Mouse (Mus musculus): ENCODE results near the gene Ppt2. TPM values are rescaled to one million over a fixed set of nuclear protein-coding genes. Genes with fewer than 3 reads are reported as not detected.

Gene Ppt2
- polyA plus RNA-seq, 1 experiment from 2014 or later, result 24.9 TPM

- Histone ChIP-seq H3K27ac (ENCODE audit: low read length) (peak overlapping the region; percentile 97), H3K4me1 (ENCODE audit: insufficient read depth, low read depth, low read length) (peaks cover 22% of the 10 kb centered on the region; the same call in 1 of the 2 replicates), H3K9me3 (ENCODE audit: low read length) (no peaks in the 10 kb centered on the region), H3K4me2 (replicated peaks; ENCODE audit: low read depth, low read length) (peak overlapping the region; percentile 96), H3K4me3 (ENCODE audit: low read depth, low read length) (peak overlapping the region; percentile 86), H3K9ac (replicated peaks; ENCODE audit: low read depth) (peak overlapping the region; percentile 84), H3K36me3 (ENCODE audit: insufficient read depth, low read length) (peaks cover 11% of the 10 kb centered on the region; the same call in 1 of the 2 replicates), H3K27me3 (replicated peaks; ENCODE audit: insufficient read depth, low read length) (no peaks in the 10 kb centered on the region)
- ATAC-seq, result no peak
- WGBS, result 46% methylated on average over 34 of the region's 34 CpGs
- peak; percentile 61 for DNase-seq (ENCODE audit: low spot score)
- TF ChIP-seq CTCF (IDR thresholded peaks at IDR 0.05) (peak; percentile 28), EP300 (IDR thresholded peaks at IDR 0.05) (no peak)
These were observed 34.4 kb downstream of the Ppt2 start for GRCm38 (mm10) chr17:34593752-34594525.

DNA sequence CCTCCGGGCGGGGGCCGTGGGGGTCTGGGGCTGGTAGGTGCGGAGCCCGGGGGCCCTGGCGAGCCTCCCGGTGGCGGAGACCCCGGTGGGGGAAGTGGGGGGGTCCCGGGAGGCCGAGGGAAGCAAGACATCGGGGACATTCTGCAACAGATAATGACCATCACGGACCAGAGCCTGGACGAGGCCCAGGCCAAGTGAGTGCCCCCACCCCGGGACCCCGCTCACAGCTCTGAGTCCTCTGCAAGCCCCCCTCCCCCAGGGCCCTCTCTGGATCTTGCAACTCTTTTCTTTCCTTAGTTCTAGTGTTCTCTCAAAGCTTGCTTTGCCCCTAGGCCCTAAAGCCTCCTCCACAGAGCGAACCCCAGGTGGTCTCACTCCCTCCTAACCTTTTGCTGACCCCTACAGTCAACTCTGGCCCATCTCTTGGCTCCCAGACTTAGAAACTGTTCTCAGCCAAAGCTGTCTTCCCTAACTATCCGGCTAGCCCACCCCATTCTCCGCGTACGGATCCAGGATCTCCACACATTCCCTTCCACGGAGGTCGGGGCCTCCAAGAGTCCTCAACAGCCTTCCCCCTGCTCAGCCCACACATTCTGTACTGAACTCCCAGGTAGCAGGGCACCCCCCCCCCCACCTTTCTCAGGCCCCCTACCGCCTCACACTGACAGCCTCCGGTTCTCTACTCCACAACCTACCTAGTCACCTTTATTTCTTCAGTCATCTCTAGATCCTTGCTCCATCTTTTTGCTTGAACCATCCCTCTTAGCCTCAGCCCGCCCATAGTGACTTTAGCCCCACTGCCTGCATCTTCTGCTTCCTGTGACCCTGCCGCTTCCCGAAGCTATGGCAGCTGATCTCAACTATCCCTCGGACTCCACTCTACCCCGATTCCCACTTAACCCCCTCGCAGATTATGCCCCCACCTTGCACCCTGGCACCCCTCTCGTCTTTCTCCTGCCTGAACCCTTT is 35.4 kb downstream of the Ppt2 start:
- Histone ChIP-seq H3K9me3 (ENCODE audit: low read length) (no peaks in the 10 kb centered on the region), H3K27me3 (replicated peaks; ENCODE audit: insufficient read depth, low read length) (no peaks in the 10 kb centered on the region), H3K4me1 (ENCODE audit: insufficient read depth, low read depth, low read length) (peaks cover 32% of the 10 kb centered on the region; the same call in 1 of the 2 replicates), H3K9ac (replicated peaks; ENCODE audit: low read depth) (peak overlapping the region; percentile 84), H3K4me3 (ENCODE audit: low read depth, low read length) (peak overlapping the region; percentile 86), H3K4me2 (replicated peaks; ENCODE audit: low read depth, low read length) (peak overlapping the region; percentile 96), H3K36me3 (ENCODE audit: insufficient read depth, low read length) (peaks cover 11% of the 10 kb centered on the region; the same call in 1 of the 2 replicates), H3K27ac (ENCODE audit: low read length) (peak overlapping the region; percentile 97)
- DNase-seq (ENCODE audit: low spot score) (peak; percentile 69), ATAC-seq (no peak)
- under 1% methylated on average over 26 of the region's 32 CpGs for WGBS
- TF ChIP-seq EP300 (IDR thresholded peaks at IDR 0.05), result no peak

DNA sequence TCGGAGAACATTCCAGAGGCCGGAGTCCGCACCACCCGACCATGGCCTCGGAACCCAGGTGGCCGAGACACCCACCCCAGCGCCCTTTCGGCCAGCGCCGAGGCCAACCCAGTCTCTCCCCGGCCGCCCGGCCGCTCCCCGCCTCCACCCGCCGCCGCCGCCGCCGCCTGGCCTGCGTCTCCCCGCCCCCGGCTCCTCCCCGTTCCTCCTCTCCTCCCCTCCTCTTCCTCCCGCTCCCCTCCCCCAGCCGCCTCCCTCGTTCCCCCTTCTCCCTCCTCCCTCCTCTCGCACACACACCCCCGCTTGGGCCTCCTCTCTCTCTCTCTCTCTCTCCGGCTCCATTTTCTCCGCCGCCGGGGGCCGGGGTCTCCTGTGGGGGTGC is 36.3 kb downstream of the Ppt2 start:
- Histone ChIP-seq H3K4me3 (ENCODE audit: low read depth, low read length) (peak overlapping the region; percentile 86), H3K27me3 (replicated peaks; ENCODE audit: insufficient read depth, low read length) (no peaks in the 10 kb centered on the region), H3K36me3 (ENCODE audit: insufficient read depth, low read length) (peaks cover 11% of the 10 kb centered on the region; the same call in 1 of the 2 replicates), H3K4me2 (replicated peaks; ENCODE audit: low read depth, low read length) (peak overlapping the region; percentile 96), H3K9me3 (ENCODE audit: low read length) (no peaks in the 10 kb centered on the region), H3K9ac (replicated peaks; ENCODE audit: low read depth) (peak overlapping the region; percentile 84), H3K27ac (ENCODE audit: low read length) (peak overlapping the region; percentile 97), H3K4me1 (ENCODE audit: insufficient read depth, low read depth, low read length) (peaks cover 30% of the 10 kb centered on the region; the same call in 1 of the 2 replicates)
- 0% methylated on average over 17 of the region's 35 CpGs for WGBS
- no peak for TF ChIP-seq CTCF (IDR thresholded peaks at IDR 0.05)
- TF ChIP-seq EP300 (IDR thresholded peaks at IDR 0.05), result no peak
- peak; percentile 55 for ATAC-seq
- peak; percentile 98 for DNase-seq (ENCODE audit: low spot score)

DNA sequence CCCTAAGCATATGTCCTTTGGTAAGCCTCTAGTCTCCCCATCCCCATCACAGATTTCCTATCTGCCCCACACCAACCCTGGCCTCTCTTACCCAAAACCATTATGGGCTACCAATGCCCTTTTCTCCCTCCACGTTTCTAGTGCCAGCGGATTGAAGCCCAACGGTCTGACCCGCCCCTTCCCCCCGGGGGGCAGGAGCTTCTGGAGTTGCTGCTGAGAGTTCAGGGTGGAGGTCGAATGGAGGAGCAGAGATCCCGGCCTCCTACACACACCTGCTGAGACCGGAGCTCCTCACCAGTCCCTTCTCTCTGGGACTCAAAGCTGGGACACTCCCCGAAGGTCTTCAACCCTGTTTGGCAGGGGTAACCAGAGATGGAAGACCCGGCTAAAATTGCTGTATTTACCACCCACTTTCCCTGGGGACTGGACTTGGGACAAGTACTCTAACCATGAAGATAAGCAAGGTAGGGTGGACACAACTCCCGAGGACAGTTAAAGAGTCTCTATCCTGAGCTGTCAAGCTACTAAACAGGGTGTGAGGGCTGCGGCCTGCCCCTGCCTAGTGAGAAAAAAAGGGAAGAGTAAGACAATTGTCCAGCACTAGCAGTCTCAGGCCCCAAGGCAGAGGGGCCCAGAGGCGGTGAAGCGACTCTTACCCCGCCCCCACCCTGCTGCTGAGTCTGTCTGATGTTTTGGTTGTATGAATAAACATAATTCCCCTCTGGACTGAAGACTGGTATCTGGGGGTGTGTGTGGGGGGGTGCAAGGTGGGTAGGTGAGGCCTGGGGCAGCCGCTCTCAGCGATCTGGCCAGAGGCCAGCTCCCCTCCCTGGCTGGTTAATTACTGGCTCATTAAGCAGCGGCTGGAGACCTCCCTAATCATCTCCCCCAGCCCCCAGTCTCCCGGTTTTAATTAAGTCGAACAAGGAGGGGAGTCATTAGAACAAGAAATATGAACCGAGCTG is 37.0 kb downstream of the Ppt2 start, which contains the start of gene Pbx2:
TSS of gene Pbx2 (plus strand) at position 238 of the 965 bp plus-strand sequence.
- Histone ChIP-seq H3K9ac (replicated peaks; ENCODE audit: low read depth) (peak within 1 kb of the TSS; percentile 84), H3K36me3 (ENCODE audit: insufficient read depth, low read length) (peaks cover 11% of the 10 kb centered on the region; the same call in 1 of the 2 replicates), H3K4me2 (replicated peaks; ENCODE audit: low read depth, low read length) (peak within 1 kb of the TSS; percentile 96), H3K4me1 (ENCODE audit: insufficient read depth, low read depth, low read length) (peaks cover 28% of the 10 kb centered on the region; the same call in 1 of the 2 replicates), H3K9me3 (ENCODE audit: low read length) (no peaks in the 10 kb centered on the region), H3K27ac (ENCODE audit: low read length) (peak within 1 kb of the TSS; percentile 97), H3K27me3 (replicated peaks; ENCODE audit: insufficient read depth, low read length) (no peaks in the 10 kb centered on the region), H3K4me3 (ENCODE audit: low read depth, low read length) (peak within 1 kb of the TSS; percentile 86)
- WGBS, result 5% methylated on average over 21 of the region's 21 CpGs
- TF ChIP-seq EP300 (IDR thresholded peaks at IDR 0.05), result no peak
- TF ChIP-seq CTCF (IDR thresholded peaks at IDR 0.05), result no peak
- ATAC-seq (no peak), DNase-seq (ENCODE audit: low spot score) (peak; percentile 54)

GRCm38 (mm10) chr17:34590154-34590987 is 37.9 kb downstream of the Ppt2 start:
- Histone ChIP-seq H3K4me2 (replicated peaks; ENCODE audit: low read depth, low read length) (peak overlapping the region; percentile 96), H3K27me3 (replicated peaks; ENCODE audit: insufficient read depth, low read length) (no peaks in the 10 kb centered on the region), H3K36me3 (ENCODE audit: insufficient read depth, low read length) (peaks cover 11% of the 10 kb centered on the region; the same call in 1 of the 2 replicates), H3K4me3 (ENCODE audit: low read depth, low read length) (peak overlapping the region; percentile 86), H3K9ac (replicated peaks; ENCODE audit: low read depth) (peak overlapping the region; percentile 84; the same call in 1 of the 2 replicates), H3K4me1 (ENCODE audit: insufficient read depth, low read depth, low read length) (peaks cover 30% of the 10 kb centered on the region; the same call in 1 of the 2 replicates), H3K9me3 (ENCODE audit: low read length) (no peaks in the 10 kb centered on the region), H3K27ac (ENCODE audit: low read length) (peak overlapping the region; percentile 97)
- WGBS, result 73% methylated on average over 15 of the region's 15 CpGs
- TF ChIP-seq CTCF (IDR thresholded peaks at IDR 0.05), result no peak; the same call in 1 of the 2 replicates
- TF ChIP-seq EP300 (IDR thresholded peaks at IDR 0.05), result no peak
- DNase-seq (ENCODE audit: low spot score) (no peak), ATAC-seq (no peak)
